In the genomic region with DNA sequence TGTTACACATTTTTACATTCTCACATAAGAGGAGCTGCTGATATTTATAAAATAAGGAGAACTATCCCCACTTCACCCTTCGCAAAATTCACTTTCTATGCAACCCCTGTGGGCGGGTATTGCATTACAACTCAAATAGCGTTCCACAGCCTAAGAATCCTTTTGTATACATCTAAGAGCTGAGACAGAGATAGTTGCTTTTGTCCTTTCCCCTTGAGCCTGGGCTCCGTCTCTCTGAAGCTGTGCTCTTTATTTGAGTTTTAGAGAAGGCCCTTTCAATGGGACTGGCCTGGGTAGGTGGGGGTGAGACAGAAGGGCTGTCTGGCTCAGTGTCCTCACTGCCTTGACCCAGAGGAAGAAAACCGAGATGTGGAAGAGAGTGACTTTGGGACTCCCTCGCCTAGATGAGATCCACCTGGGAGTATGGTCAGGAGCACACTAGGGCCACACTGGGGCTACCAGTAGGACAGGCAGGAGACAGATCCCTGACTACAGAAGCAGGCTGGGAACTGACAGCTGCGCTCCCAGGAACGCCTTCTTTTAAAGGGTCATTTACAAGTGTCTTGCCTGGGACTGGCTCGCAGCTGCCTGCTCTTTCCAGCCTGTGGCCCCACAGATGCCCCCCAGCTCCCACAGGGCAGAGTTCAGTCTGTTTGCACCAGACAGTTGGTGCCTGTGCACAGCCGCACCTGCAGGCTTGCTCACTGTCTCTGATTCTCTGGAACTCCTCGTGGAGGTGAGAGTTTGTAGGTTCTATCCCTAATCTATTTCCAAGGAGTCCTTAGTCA, we compare ENCODE assay signal across 8 mouse cellular contexts.
DNase-seq lines count a peak whose midpoint lies in the region; ATAC-seq and TF ChIP-seq lines count a peak whose summit lies in the region.

No protein-coding gene starts in this region.

- no peak for DNase-seq in frontal cortex, adult 2 months (ENCODE audit: extremely low spot score in 1 of 2, low spot score in 1 of 2)
- DNase-seq in kidney, postnatal 0 days (ENCODE audit: low spot score) = no peak
- DNase-seq in midbrain, postnatal 0 days (ENCODE audit: low spot score) = peak; percentile 17
- DNase-seq in thymus, postnatal 10 days (ENCODE audit: low spot score in 2 of 2) = no peak
- no peak for DNase-seq in adrenal gland, postnatal 4 days (ENCODE audit: low spot score in 2 of 2)
- DNase-seq in ovary, adult 18-20 months (ENCODE audit: low spot score) = no peak

- peaks cover 21% of the 10 kb centered on the region for H3K27me3 ChIP-seq in forebrain, embryonic 12.5 days
- H3K27me3 ChIP-seq in kidney, postnatal 0 days (ENCODE audit: insufficient read depth, low read length) = no peaks in the 10 kb centered on the region
- no peaks in the 10 kb centered on the region for H3K27me3 ChIP-seq in midbrain, postnatal 0 days (ENCODE audit: insufficient read depth, low read length)

- 5% methylated on average over 11 of the region's 11 CpGs for WGBS in forebrain, embryonic 12.5 days
- 28% methylated on average over 11 of the region's 11 CpGs for WGBS in kidney, postnatal 0 days
- WGBS in midbrain, postnatal 0 days = 26% methylated on average over 11 of the region's 11 CpGs

- peak; percentile 55; the same call in 1 of the 2 replicates for ATAC-seq in frontal cortex, adult (ENCODE audit: low TSS enrichment)
- peak; percentile 77 for ATAC-seq in forebrain, embryonic 12.5 days (ENCODE audit: low FRiP score)
- ATAC-seq in kidney, postnatal 0 days (replicated peaks; ENCODE audit: low FRiP score, low read depth) = 0 out of 2 replicates have a peak, but pooled peaks have one; percentile 49
- ATAC-seq in midbrain, postnatal 0 days (ENCODE audit: low FRiP score) = peak; percentile 23; the same call in 1 of the 2 replicates

- no peak for TF ChIP-seq CTCF in kidney, postnatal 0 days (IDR thresholded peaks at IDR 0.05; ENCODE audit: low read depth)
- TF ChIP-seq CTCF in midbrain, postnatal 0 days (IDR thresholded peaks at IDR 0.05) = peak; percentile 36; the same call in 1 of the 2 replicates

- no peaks in the 10 kb centered on the region for H3K36me3 ChIP-seq in forebrain, embryonic 12.5 days (replicated peaks)
- no peaks in the 10 kb centered on the region for H3K36me3 ChIP-seq in kidney, postnatal 0 days (ENCODE audit: insufficient read depth, low read length)
- H3K36me3 ChIP-seq in midbrain, postnatal 0 days (ENCODE audit: insufficient read depth, low read length) = no peaks in the 10 kb centered on the region

- peak overlapping the region; percentile 69 for H3K4me2 ChIP-seq in forebrain, embryonic 12.5 days
- H3K4me2 ChIP-seq in kidney, postnatal 0 days (ENCODE audit: low read length) = peak overlapping the region; percentile 59
- peak overlapping the region; percentile 69 for H3K4me2 ChIP-seq in midbrain, postnatal 0 days (ENCODE audit: low read depth, low read length, poor library complexity, severe bottlenecking)

- peaks cover 22% of the 10 kb centered on the region for H3K4me1 ChIP-seq in forebrain, embryonic 12.5 days
- H3K4me1 ChIP-seq in kidney, postnatal 0 days (replicated peaks; ENCODE audit: insufficient read depth, low read length) = 0 out of 2 replicates have a peak, but pooled peaks cover 6% of the 10 kb centered on the region
- peaks cover 11% of the 10 kb centered on the region; the same call in 1 of the 2 replicates for H3K4me1 ChIP-seq in midbrain, postnatal 0 days (ENCODE audit: insufficient read depth, low read length)

- H3K27ac ChIP-seq in forebrain, embryonic 12.5 days = peak overlapping the region; percentile 57
- 0 out of 2 replicates have a peak overlapping the region, but pooled peaks have one; percentile 13 for H3K27ac ChIP-seq in kidney, postnatal 0 days
- H3K27ac ChIP-seq in midbrain, postnatal 0 days (ENCODE audit: low read depth, low read length) = no peak overlapping the region

- H3K9ac ChIP-seq in forebrain, embryonic 12.5 days = peak overlapping the region; percentile 42
- peak overlapping the region; percentile 49 for H3K9ac ChIP-seq in kidney, postnatal 0 days (ENCODE audit: low read depth, low read length)
- no peak overlapping the region for H3K9ac ChIP-seq in midbrain, postnatal 0 days (replicated peaks; ENCODE audit: low read length, poor library complexity, severe bottlenecking)

- no peaks in the 10 kb centered on the region for H3K9me3 ChIP-seq in forebrain, embryonic 12.5 days
- no peaks in the 10 kb centered on the region for H3K9me3 ChIP-seq in kidney, postnatal 0 days (replicated peaks; ENCODE audit: low read length)
- no peaks in the 10 kb centered on the region for H3K9me3 ChIP-seq in midbrain, postnatal 0 days (ENCODE audit: low read length)

- peak overlapping the region; percentile 30 for H3K4me3 ChIP-seq in forebrain, embryonic 12.5 days (replicated peaks)
- peak overlapping the region; percentile 26 for H3K4me3 ChIP-seq in kidney, postnatal 0 days (replicated peaks; ENCODE audit: low read depth, low read length)
- H3K4me3 ChIP-seq in midbrain, postnatal 0 days (ENCODE audit: low read depth, low read length) = peak overlapping the region; percentile 35

Comparison
In these comparisons a context has a peak if more than half of its experiments do, and no peak if none do; other contexts are left out.
1. ATAC-seq: peak in every context shown above with its lines; median percentile 77 in forebrain, embryonic 12.5 days; 55 in frontal cortex, adult; 49 in kidney, postnatal 0 days; 23 in midbrain, postnatal 0 days.